Mouse (Mus musculus): ENCODE results near the gene Fndc3b.

Fndc3b gene

GRCm38 (mm10) chr3:27617733-27618132, 93.4 kb downstream of the Fndc3b start:
- no peak for DNase-seq

DNA sequence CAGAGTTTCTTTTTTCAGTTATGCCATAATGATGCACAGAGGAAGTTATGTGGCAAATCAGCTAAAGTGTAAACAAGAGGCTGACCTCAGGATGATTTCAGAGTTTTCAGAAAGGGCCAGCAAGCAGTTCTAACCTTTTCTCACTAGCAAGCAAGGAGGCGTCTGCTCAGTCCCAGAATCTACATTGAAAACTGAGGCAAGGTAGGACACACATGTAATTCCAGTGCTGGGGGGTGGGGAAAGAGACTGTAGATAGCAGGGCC, 93.9 kb downstream of the Fndc3b start:
- no peak for DNase-seq

DNA sequence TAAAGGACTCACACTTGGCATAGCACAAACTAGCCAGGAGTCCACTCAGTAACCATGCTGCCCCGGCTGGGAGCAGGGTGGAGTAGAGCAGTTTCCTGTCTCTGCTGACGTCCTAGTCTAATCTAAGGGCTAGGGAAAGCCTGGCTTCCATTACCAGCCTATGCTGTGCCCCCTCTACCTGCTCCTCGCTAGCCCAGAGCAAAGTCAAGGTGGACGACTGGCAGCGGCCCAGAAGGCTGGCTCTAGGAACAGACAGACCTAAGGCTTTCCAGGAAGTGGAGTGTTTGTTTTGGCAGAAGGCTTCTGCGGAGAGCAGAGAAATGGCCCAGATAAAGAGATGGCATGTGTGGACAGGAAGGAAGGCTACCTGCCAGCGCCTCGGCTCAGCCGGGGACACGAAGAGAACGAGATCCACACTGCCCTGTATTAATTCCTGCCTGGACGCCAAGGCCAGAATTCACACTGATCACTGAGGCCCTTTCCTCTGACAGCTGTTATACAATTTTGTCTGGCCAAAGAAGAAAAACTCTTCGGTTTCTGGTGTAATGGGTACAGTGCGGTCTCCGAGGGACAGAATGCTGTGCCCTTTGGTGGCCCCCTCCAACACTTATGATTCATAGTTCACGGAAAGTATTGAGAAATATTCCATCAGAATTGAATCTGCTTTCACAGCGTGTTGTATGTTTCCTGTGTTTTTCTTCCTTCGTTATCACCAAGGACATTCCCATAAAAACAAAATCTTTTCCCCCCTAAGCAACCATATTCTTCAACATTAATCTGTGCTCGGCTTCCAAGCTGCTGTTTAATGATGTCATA, 94.5 kb downstream of the Fndc3b start:
- peak; percentile 54 to 63 for DNase-seq

DNA sequence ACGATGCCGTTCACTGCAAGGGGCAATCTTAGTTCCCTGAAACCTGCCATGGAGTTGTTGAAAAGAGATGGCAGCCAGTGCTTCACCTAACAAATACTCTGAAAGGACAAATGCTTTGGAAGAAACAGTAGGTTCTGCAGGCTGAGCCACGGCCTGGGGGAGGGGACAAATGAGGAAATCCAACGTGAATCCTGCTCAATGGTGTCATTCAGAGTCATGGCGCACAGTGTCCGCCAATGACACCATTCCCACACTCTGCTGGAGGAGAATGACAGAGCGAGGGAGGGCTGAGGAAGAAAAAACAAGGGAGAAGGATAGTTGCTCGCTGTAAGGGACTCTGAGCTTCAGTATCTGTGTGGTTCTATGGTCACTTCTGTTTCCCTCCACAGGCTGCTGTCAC, 95.6 kb downstream of the Fndc3b start:
- DNase-seq, result no peak

DNA sequence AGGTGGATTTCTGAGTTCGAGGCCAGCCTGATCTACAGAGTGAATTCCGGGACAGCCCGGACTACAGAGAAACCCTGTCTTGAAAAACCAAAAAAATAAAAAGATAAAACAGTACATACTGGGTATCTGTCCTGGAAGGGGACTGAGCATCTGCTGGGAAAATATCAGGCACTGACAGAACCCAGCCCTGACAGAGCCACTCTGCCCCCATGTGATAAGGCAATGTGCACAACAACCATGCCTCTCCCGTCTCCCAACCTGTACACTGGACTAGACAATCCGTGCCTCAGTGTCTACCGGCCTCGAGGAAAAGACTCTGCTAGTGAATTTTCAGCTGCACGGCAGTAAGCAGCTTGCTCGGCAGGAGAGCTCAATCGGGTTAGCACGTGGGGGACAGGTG, 97.3 kb downstream of the Fndc3b start:
- no peak for DNase-seq

- no peak for DNase-seq
These were observed 98.1 kb downstream of the Fndc3b start for GRCm38 (mm10) chr3:27613011-27613410.

DNA sequence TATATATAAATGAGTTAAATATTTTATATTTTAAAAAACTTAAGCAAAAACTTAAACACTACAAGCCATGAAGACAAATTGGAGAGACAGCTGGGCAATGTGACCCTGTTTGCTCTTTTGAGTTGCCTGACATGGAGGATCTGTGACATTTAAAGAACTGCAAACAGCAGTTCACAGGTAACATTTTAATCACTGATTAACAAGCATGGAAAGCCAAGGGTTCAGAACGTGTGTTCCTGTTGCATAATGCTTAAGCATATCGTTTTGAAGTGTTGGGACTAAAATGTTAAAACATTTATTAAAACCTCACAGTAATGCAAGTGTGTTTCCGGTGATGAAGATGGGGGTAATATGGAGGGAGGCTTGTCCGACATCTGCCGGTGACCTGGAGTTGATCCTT, 99.1 kb downstream of the Fndc3b start:
- DNase-seq, result no peak

DNA sequence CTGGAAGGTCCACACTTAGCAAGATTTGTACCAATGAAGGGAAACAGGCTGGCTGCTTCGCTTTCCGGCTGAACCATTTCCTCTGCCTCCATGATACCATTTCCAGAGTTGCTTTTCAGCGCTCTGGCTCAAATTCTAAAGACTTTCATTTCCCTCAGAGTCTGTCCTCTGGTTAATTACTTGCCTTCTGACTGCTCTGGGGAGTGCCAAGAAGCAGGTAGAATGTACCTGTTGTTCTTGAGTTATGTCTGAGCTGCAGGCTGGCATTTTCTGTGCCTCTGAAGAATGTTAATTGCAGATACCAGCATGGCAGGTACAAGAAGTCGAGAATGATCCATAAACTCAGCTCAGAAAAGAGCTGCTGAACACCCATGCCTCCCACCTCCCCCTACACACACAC, 100.6 kb downstream of the Fndc3b start:
- DNase-seq, result peak in 1 of 2 experiments; percentile 30

DNA sequence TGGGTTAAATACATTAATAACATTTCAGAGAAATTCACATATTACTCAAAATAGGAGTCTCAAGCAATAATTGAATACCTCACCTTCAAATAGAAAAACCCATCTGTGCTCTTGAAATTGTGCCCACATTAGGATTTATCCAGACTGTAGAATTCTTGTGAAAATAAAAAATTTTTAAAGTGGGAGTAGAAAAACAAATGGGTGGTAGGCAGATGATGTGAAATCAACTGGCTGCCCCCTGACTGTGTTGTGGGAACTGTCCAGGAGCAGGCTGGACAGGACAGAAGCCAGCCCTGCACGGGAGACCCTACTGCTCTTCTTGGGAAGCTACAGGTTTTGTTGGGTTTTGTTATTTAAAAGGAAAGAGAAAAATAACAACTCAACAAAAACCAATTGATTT, 101.0 kb downstream of the Fndc3b start:
- no peak for DNase-seq

- DNase-seq, result no peak
These were observed 103.3 kb downstream of the Fndc3b start for GRCm38 (mm10) chr3:27607796-27608151.

- DNase-seq, result peak; percentile 47 to 72
These were observed 103.9 kb downstream of the Fndc3b start for GRCm38 (mm10) chr3:27607081-27607795.

- DNase-seq, result no peak
These were observed 104.5 kb downstream of the Fndc3b start for GRCm38 (mm10) chr3:27606626-27607025.

GRCm38 (mm10) chr3:27605613-27606012, 105.5 kb downstream of the Fndc3b start:
- DNase-seq, result no peak

DNA sequence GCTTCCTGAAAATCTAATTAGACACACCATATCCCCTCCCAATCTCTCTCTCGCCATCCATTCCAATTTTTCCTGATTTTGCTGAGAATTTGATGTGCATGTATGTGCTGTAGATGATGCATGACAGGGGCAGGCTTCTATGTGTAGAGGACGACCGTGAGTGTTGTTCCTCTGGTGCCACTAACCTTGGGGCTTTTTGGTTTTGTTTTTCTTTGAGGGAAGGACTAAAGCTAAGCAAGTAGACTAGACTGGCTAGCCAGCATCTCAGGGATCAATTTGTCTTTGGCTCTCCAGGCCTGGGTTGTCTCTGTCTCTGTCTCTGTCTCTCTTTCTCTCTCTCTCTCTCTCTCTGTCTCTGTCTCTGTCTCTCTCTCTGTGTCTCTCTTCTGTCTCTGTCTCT, 106.0 kb downstream of the Fndc3b start:
- no peak for DNase-seq

DNA sequence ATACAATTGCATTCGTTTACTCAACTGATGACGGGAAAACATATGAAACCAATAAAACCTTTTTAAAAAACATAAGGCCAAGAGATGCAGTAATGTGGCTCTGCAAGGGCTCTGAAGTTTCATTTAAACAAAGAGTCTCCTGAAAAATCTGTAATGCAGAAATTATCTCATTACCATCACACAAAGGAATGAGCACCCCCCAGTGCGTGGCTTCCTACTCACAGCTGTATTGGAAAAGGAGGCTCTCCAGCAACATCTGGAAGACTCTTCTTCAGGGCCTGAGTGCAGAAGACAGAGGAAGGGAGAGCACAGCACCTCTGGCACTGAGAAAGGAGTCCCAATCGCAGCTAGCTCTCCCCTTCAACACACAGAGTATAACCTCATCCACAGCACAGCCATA, 106.5 kb downstream of the Fndc3b start:
- no peak for DNase-seq

- DNase-seq, result peak; percentile 47 to 57
These were observed 107.0 kb downstream of the Fndc3b start for GRCm38 (mm10) chr3:27603905-27604620.

DNA sequence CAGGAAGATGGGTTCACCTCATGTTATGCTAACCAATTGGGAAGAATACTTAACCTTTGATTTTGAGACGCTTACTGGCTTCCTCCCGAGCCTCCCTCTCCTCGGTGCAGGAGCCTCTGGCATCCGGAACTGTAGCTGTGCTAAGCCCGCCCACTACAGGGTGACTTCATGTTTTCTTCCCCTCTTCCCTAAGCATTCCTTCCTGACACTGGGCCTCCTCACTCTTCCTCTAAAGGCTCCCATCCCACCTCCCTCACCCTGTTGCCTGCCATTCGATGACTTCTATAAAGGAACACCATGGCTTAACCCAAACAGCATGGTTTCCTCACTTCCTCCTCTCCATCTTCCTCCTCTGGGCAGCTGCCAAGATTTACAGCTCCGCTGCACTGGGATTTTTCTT, 110.5 kb downstream of the Fndc3b start:
- peak in 1 of 2 experiments; percentile 45 for DNase-seq

DNA sequence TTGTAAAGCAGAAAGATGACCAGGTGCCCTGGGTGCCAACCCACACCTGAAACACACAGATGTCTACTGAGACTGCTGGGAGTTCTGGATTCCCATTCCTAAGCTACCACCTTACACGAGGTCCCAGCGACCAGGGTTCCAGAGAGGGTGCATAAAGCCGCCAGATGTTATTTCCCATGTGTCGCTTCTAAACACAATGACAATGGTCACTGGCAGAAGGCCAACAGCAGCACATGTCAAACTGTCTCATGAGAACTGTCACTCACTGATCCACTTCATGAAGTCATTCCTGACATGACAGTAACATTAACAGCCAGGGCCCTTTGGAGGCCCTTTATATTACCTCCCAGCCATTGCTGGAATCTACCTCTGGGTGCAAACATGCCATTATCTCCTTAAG, 110.9 kb downstream of the Fndc3b start:
- no peak for DNase-seq

DNA sequence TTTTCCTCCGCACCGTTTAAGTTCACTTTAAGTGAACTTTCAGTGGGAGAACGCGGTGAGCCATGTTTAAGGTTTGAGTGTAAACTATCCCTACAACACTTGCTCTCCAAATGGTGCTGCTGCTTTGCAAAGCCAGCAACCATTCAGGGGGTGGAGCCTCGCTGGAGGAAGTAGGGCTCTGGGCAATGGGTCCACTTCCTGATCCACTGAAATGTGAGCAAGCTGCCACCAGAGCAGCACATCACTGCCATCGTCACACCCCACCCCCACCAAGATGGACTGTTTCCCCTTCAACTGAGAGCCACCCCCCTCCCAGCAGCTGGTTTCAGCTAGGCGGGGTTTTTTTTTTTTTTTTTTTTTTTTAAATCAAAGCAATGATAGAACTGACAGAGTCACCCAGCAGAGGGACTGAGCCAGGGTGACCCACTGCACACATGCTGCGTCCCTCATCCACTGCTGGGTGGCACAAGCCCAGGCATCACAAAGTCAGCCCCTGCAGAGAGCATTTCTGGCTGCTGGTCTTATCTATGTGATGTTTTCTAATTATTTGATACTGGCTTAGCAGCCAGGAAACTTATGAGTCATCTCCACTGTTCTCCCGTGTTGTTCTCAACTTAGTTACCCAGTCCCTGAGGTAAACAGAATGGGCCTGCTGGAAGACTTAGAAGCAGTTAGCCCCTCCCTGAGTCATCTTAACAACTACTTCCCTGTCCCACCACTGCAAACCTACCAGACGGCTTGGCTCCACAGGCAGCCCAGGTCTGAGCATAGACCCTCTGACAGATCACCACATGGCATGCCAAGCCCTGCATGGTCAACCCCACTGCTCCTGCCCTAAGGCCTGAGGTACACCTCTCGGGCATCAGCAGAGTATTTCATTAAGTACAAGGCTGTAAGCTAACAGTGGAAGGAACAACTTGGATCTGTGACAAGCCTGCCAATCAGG, 112.4 kb downstream of the Fndc3b start:
- no peak for DNase-seq

- no peak for DNase-seq
These were observed 117.5 kb downstream of the Fndc3b start for GRCm38 (mm10) chr3:27593485-27594138.

DNA sequence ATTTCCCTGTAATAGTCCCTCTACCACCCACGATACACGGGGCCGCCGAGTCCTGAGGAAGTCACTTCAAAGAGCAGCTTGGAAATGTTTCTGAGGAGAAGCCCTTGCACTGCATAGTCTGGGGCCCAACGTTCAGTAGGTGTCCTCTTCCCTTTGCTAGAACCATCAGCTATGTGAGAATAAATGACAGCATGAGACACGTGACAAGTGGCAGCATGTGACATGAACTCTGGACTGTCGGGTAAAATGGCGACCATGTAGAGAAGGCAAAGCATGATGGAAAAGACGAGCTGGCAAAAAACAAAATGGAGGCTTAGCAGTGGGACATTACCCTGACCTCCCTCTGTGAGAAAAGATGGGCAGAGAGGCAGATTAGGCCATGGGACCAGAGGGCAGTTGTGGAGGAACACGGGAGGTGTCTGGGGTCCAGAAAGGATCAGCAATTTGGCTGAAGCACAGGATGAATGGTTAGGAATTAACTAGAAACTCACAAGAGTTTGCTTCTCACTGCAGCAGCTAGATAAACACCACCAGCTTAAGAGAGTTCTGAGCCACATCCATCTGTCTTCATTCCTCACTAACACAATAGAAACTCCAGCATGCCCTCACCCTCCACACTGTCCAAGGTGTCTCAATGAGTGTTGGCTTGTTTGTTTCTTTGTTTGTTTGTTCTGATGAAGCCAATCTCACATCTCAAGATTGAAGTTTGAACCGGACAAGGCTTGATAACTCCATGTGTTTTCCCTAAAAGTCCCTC, 118.2 kb downstream of the Fndc3b start:
- DNase-seq, result no peak

DNA sequence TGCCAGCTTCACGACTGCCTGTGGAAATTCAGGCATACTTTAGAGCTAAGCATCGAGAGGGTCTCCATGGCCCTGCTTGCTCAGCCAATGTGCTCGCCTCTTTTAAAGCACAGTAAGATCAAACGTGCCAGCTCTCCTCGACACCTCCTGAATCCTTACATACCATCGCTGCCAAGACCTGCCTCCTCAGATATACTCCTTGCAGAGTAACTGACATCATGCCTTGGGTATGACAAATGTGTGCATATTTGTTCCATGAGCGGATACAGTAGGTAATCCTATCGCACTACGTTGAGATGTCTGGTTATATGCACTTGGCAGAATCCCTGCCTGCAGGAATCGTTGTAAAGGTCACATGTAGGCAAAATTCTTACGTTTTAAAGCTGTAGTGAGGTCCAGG, 120.3 kb downstream of the Fndc3b start:
- DNase-seq, result no peak

Measured in kidney, postnatal 4 days (tissue).